Mouse (Mus musculus) heart, embryonic 14.5 days (tissue): ENCODE results near the gene Pih1d1. TPM values are rescaled to one million over a fixed set of nuclear protein-coding genes. Genes with fewer than 3 reads are reported as not detected.
"Not testable (repeated sequence)": the region's sequence is repeated elsewhere in the genome, so short reads cannot be mapped to it uniquely, and the experiment has no call there.

Experiments used
- ATAC-seq: fragments of 200-750 bp; cut with Nextera tagmentation; 2 replicates; pipeline ENCODE4 v1.8.0; 2017; ENCODE audit warnings: low read depth, moderate TSS enrichment; ENCODE audit not compliant: insufficient number of reproducible peaks, insufficient read depth, low FRiP score
- H3K27ac ChIP-seq, 2 experiments: fragments of 200-500 bp in 1 of 2; fragments of 300-500 bp in 1 of 2; sonication (generic) in 1 of 2; replicated peaks in 1 of 2; 2 replicates each; pipeline ENCODE4 v1.5.1; 2012 to 2014; ENCODE audit warnings: low read depth in 2 of 2, low read length in 2 of 2, control low read depth in 1 of 2, mild to moderate bottlenecking in 1 of 2, mixed read lengths in 1 of 2; ENCODE audit not compliant: control insufficient read depth in 1 of 2, insufficient read depth in 1 of 2
- H3K27me3 ChIP-seq: fragments of 300-500 bp; sonication (generic); 2 replicates; pipeline ENCODE4 v1.6.1; 2014; ENCODE audit warnings: mild to moderate bottlenecking, low read length, control low read depth; ENCODE audit not compliant: control insufficient read depth, insufficient read depth
- H3K36me3 ChIP-seq: fragments of 300-500 bp; sonication (generic); 2 replicates; pipeline ENCODE4 v1.6.1; 2014; ENCODE audit warnings: mild to moderate bottlenecking, control low read depth, low read length, mixed read lengths; ENCODE audit not compliant: control insufficient read depth, insufficient read depth
- H3K4me1 ChIP-seq, 2 experiments: fragments of 200-500 bp in 1 of 2; fragments of 300-500 bp in 1 of 2; sonication (generic) in 1 of 2; 2 replicates each; pipeline ENCODE4 v1.6.1; 2012 to 2014; ENCODE audit warnings: low read length in 2 of 2, control low read depth in 1 of 2, mixed read lengths in 1 of 2; ENCODE audit not compliant: control insufficient read depth in 2 of 2, insufficient read depth in 2 of 2
- H3K4me2 ChIP-seq: fragments of 300-500 bp; sonication (generic); 2 replicates; pipeline ENCODE4 v1.6.1; 2014; ENCODE audit warnings: mild to moderate bottlenecking, low read length
- H3K4me3 ChIP-seq, 2 experiments: fragments of 200-500 bp in 1 of 2; fragments of 300-500 bp in 1 of 2; sonication (generic) in 1 of 2; 2 replicates each; pipeline ENCODE4 v1.5.1; 2012 to 2014; ENCODE audit warnings: low read length in 2 of 2, mild to moderate bottlenecking in 2 of 2, control low read depth in 1 of 2, low read depth in 1 of 2, moderate library complexity in 1 of 2; ENCODE audit not compliant: control insufficient read depth in 1 of 2, insufficient read depth in 1 of 2
- H3K9ac ChIP-seq: fragments of 300-500 bp; sonication (generic); 2 replicates; pipeline ENCODE4 v1.6.1; 2014; ENCODE audit warnings: mild to moderate bottlenecking, low read length
- H3K9me3 ChIP-seq: fragments of 300-500 bp; sonication (generic); 2 replicates; pipeline ENCODE4 v1.6.1; 2016; ENCODE audit warnings: low read length, control low read depth; ENCODE audit not compliant: control insufficient read depth
- WGBS: fragments of 180-500 bp; shearing (Covaris S2); extraction: QIAGEN DNeasy Blood & Tissue Kit; methylation state at CpG from one replicate; pipeline ENCODE4 v1.1.7; 2014; 5-methylcytosine and 5-hydroxymethylcytosine counted together
- polyA plus RNA-seq: library from polyadenylated mRNA; unstranded; fragments of >200 nt; fragmentation: Nextera tagmentation; extraction: Ambion mirVana; gene quantifications from 2 replicates; pipeline ENCODE4 v1.2.1, GENCODE M21; 2014

The Pih1d1 gene
- polyA plus RNA-seq, 1 experiment from 2014 or later = 94.5 TPM

- Histone ChIP-seq H3K9me3 (peaks cover 44% of the 10 kb centered on the region), H3K27me3 (peaks cover 73% of the 10 kb centered on the region), H3K4me3 (no peak overlapping the region), H3K27ac (no peak overlapping the region), H3K4me2 (no peak overlapping the region), H3K36me3 (no peaks in the 10 kb centered on the region), H3K4me1 (peaks cover 4 to 6% of the 10 kb centered on the region in 2 experiments; a peak in 3 of 4 replicates), H3K9ac (no peak overlapping the region)
- no peak for ATAC-seq
- WGBS = 6% methylated on average over 24 of the region's 24 CpGs
Measured at GRCm38 (mm10) chr7:45168656-45169055, 14.6 kb downstream of the Pih1d1 start.

- 90% methylated on average over 3 of the region's 3 CpGs for WGBS
- H3K9ac ChIP-seq = no peak overlapping the region
- no peak overlapping the region for H3K4me3 ChIP-seq
- ATAC-seq = no peak
- H3K4me2 ChIP-seq = no peak overlapping the region
- H3K4me1 ChIP-seq = peaks cover 4 to 6% of the 10 kb centered on the region in 2 experiments; a peak in 3 of 4 replicates
- H3K27me3 ChIP-seq = peaks cover 73% of the 10 kb centered on the region
- no peaks in the 10 kb centered on the region for H3K36me3 ChIP-seq
- H3K27ac ChIP-seq = no peak overlapping the region
- H3K9me3 ChIP-seq = peaks cover 44% of the 10 kb centered on the region
Measured at GRCm38 (mm10) chr7:45169495-45169894, 15.4 kb downstream of the Pih1d1 start.

GRCm38 (mm10) chr7:45172974-45173373 lies 18.9 kb downstream of the Pih1d1 start:
- 57% methylated on average over 7 of the region's 7 CpGs for WGBS
- ATAC-seq = no peak
- H3K9me3 ChIP-seq = peaks cover 44% of the 10 kb centered on the region
- 0 out of 4 replicates have a peak, but pooled peaks cover 0 to 8% of the 10 kb centered on the region in 2 experiments for H3K4me1 ChIP-seq
- no peak overlapping the region for H3K9ac ChIP-seq
- H3K4me3 ChIP-seq = no peak overlapping the region
- no peak overlapping the region for H3K4me2 ChIP-seq
- H3K36me3 ChIP-seq = no peaks in the 10 kb centered on the region
- H3K27ac ChIP-seq = no peak overlapping the region
- peaks cover 73% of the 10 kb centered on the region for H3K27me3 ChIP-seq

- H3K4me1 ChIP-seq, H3K27ac ChIP-seq, H3K4me2 ChIP-seq, ATAC-seq, H3K36me3 ChIP-seq, H3K4me3 ChIP-seq, H3K9ac ChIP-seq: not testable (repeated sequence)
- 73% methylated on average over 1 of the region's 1 CpGs for WGBS
- peaks cover 40% of the 10 kb centered on the region for H3K9me3 ChIP-seq
- H3K27me3 ChIP-seq = peaks cover 73% of the 10 kb centered on the region
Measured at GRCm38 (mm10) chr7:45173772-45174171, 19.7 kb downstream of the Pih1d1 start.

GRCm38 (mm10) chr7:45174567-45175280 lies 20.6 kb downstream of the Pih1d1 start:
- no peaks in the 10 kb centered on the region for H3K36me3 ChIP-seq
- no peak for ATAC-seq
- H3K4me3 ChIP-seq = peak overlapping the region in 1 of 2 experiments; percentile 6; a peak in 1 of 4 replicates
- peaks cover 31% of the 10 kb centered on the region for H3K9me3 ChIP-seq
- 6% methylated on average over 29 of the region's 29 CpGs for WGBS
- no peak overlapping the region for H3K27ac ChIP-seq
- no peak overlapping the region for H3K9ac ChIP-seq
- H3K27me3 ChIP-seq = peaks cover 73% of the 10 kb centered on the region
- H3K4me1 ChIP-seq = 0 out of 4 replicates have a peak, but pooled peaks cover 0 to 8% of the 10 kb centered on the region in 2 experiments
- no peak overlapping the region for H3K4me2 ChIP-seq

GRCm38 (mm10) chr7:45175398-45175797 lies 21.3 kb downstream of the Pih1d1 start:
- no peak overlapping the region for H3K4me3 ChIP-seq

GRCm38 (mm10) chr7:45175929-45176328 lies 21.8 kb downstream of the Pih1d1 start:
- 3% methylated on average over 23 of the region's 23 CpGs for WGBS
- Histone ChIP-seq H3K4me1 (peaks cover 1 to 10% of the 10 kb centered on the region in 2 experiments; a peak in 3 of 4 replicates), H3K9ac (0 out of 2 replicates have a peak overlapping the region, but pooled peaks have one; percentile 11), H3K36me3 (no peaks in the 10 kb centered on the region), H3K27ac (no peak overlapping the region), H3K9me3 (peaks cover 19% of the 10 kb centered on the region), H3K4me3 (peak overlapping the region in 1 of 2 experiments; percentile 20; a peak in 2 of 4 replicates), H3K27me3 (peaks cover 80% of the 10 kb centered on the region), H3K4me2 (peak overlapping the region; percentile 46)
- no peak for ATAC-seq

More at GRCm38 (mm10) chr7:45175398-45175797, 21.3 kb downstream of the Pih1d1 start:
- Histone ChIP-seq H3K27ac (no peak overlapping the region), H3K27me3 (peaks cover 79% of the 10 kb centered on the region), H3K9me3 (peaks cover 24% of the 10 kb centered on the region), H3K4me1 (0 out of 4 replicates have a peak, but pooled peaks cover 0 to 8% of the 10 kb centered on the region in 2 experiments), H3K4me2 (no peak overlapping the region), H3K9ac (no peak overlapping the region), H3K36me3 (no peaks in the 10 kb centered on the region)
- WGBS = 3% methylated on average over 13 of the region's 13 CpGs
- ATAC-seq = no peak
